Mouse (Mus musculus) hindbrain, postnatal 0 days (tissue): ENCODE results near the gene Pik3c2g. TPM values are rescaled to one million over a fixed set of nuclear protein-coding genes. Genes with fewer than 3 reads are reported as not detected.

Experiments
- ATAC-seq: fragments of 200-750 bp; cut with Nextera tagmentation; 2 replicates; pipeline ENCODE4 v1.8.0; 2017; ENCODE audit warnings: mild to moderate bottlenecking, moderate TSS enrichment, moderate library complexity
- DNase-seq: peaks from one replicate; pipeline ENCODE4 v3.0.0-alpha.2; 2015; ENCODE audit warnings: low spot score
- H3K27ac ChIP-seq: fragments of 300-500 bp; sonication (generic); 2 replicates; pipeline ENCODE4 v1.5.1; 2014; ENCODE audit warnings: mild to moderate bottlenecking
- H3K27me3 ChIP-seq: fragments of 300-500 bp; sonication (generic); 2 replicates; pipeline ENCODE4 v1.6.1; 2014; ENCODE audit warnings: low read length, mixed read lengths; ENCODE audit not compliant: insufficient read depth
- H3K36me3 ChIP-seq: fragments of 300-500 bp; sonication (generic); 2 replicates; pipeline ENCODE4 v1.6.1; 2014; ENCODE audit warnings: low read length, mixed read lengths; ENCODE audit not compliant: insufficient read depth
- H3K4me1 ChIP-seq: fragments of 300-500 bp; sonication (generic); 2 replicates; pipeline ENCODE4 v1.6.1; 2014; ENCODE audit warnings: antibody characterized with exemption, low read length, mixed read lengths; ENCODE audit not compliant: insufficient read depth
- H3K4me2 ChIP-seq: fragments of 300-500 bp; sonication (generic); 2 replicates; pipeline ENCODE4 v1.6.1; 2014; ENCODE audit warnings: low read depth, mild to moderate bottlenecking, low read length, moderate library complexity, mixed read lengths
- H3K4me3 ChIP-seq: fragments of 300-500 bp; sonication (generic); 2 replicates; pipeline ENCODE4 v1.5.1; 2014; ENCODE audit warnings: low read length
- H3K9ac ChIP-seq: fragments of 300-500 bp; sonication (generic); replicated peaks from 2 replicates; pipeline ENCODE4 v1.6.1; 2014; ENCODE audit warnings: mild to moderate bottlenecking, low read length, moderate library complexity, mixed read lengths
- H3K9me3 ChIP-seq: fragments of 300-500 bp; sonication (generic); 2 replicates; pipeline ENCODE4 v1.6.1; 2016; ENCODE audit warnings: low read length, mixed read lengths
- CTCF ChIP-seq: IDR thresholded peaks from 2 replicates; pipeline ENCODE4 v1.5.1; 2016; ENCODE audit warnings: antibody characterized with exemption, control low read depth, low read depth
- WGBS: fragments of 180-500 bp; shearing (Covaris S2); extraction: QIAGEN DNeasy Blood & Tissue Kit; methylation state at CpG from one replicate; pipeline ENCODE4 v1.1.7; 2014; 5-methylcytosine and 5-hydroxymethylcytosine counted together
- polyA plus RNA-seq: library from polyadenylated mRNA; unstranded; fragments of >200 nt; fragmentation: Nextera tagmentation; extraction: Ambion mirVana; gene quantifications from 2 replicates; pipeline ENCODE4 v1.2.1, GENCODE M21; 2015
- total RNA-seq: library from RNA; depleted of rRNA; stranded (reverse); fragments of >200 nt; gene quantifications from 2 replicates; pipeline ENCODE4 v1.2.3, GENCODE M21; 2014

Gene Pik3c2g
- total and polyA plus RNA-seq, 2 experiments from 2014 or later, result 0.50 to 1.1 TPM

GRCm38 (mm10) chr6:139851705-139852603 is 264.9 kb downstream of the Pik3c2g start:
- TF ChIP-seq CTCF, result no peak
- no peak overlapping the region for H3K27ac ChIP-seq
- no peaks in the 10 kb centered on the region for H3K4me1 ChIP-seq
- DNase-seq, result no peak
- no peaks in the 10 kb centered on the region for H3K27me3 ChIP-seq
- no peak overlapping the region for H3K9ac ChIP-seq
- H3K4me2 ChIP-seq, result no peak overlapping the region
- WGBS, result 78% methylated on average over 21 of the region's 21 CpGs
- no peaks in the 10 kb centered on the region for H3K36me3 ChIP-seq
- no peaks in the 10 kb centered on the region for H3K9me3 ChIP-seq
- no peak for ATAC-seq
- H3K4me3 ChIP-seq, result no peak overlapping the region

- Histone ChIP-seq H3K4me3 (no peak overlapping the region), H3K9ac (no peak overlapping the region), H3K4me1 (no peaks in the 10 kb centered on the region), H3K27ac (no peak overlapping the region), H3K4me2 (no peak overlapping the region), H3K36me3 (no peaks in the 10 kb centered on the region), H3K27me3 (no peaks in the 10 kb centered on the region), H3K9me3 (no peaks in the 10 kb centered on the region)
- peak; percentile 50 for DNase-seq
- WGBS, result 50% methylated on average over 3 of the region's 3 CpGs
- no peak for ATAC-seq
- no peak for TF ChIP-seq CTCF
Observed at GRCm38 (mm10) chr6:139852836-139853235, 265.8 kb downstream of the Pik3c2g start.

GRCm38 (mm10) chr6:139860141-139860540 is 273.1 kb downstream of the Pik3c2g start:
- H3K27me3 ChIP-seq, result no peaks in the 10 kb centered on the region
- WGBS, result 88% methylated on average over 3 of the region's 3 CpGs
- H3K4me2 ChIP-seq, result no peak overlapping the region
- H3K9me3 ChIP-seq, result no peaks in the 10 kb centered on the region
- DNase-seq (no peak), ATAC-seq (no peak)
- H3K9ac ChIP-seq, result no peak overlapping the region
- H3K27ac ChIP-seq, result no peak overlapping the region
- TF ChIP-seq CTCF, result no peak
- H3K4me3 ChIP-seq, result no peak overlapping the region
- no peaks in the 10 kb centered on the region for H3K4me1 ChIP-seq
- H3K36me3 ChIP-seq, result no peaks in the 10 kb centered on the region

- no peak for ATAC-seq
- TF ChIP-seq CTCF, result no peak
Observed at GRCm38 (mm10) chr6:139861534-139861933, 274.5 kb downstream of the Pik3c2g start.

GRCm38 (mm10) chr6:139865059-139865673 is 278.1 kb downstream of the Pik3c2g start:
- Histone ChIP-seq H3K27ac (no peak overlapping the region), H3K9ac (no peak overlapping the region), H3K4me3 (no peak overlapping the region), H3K4me2 (no peak overlapping the region), H3K36me3 (no peaks in the 10 kb centered on the region), H3K27me3 (no peaks in the 10 kb centered on the region), H3K4me1 (no peaks in the 10 kb centered on the region), H3K9me3 (no peaks in the 10 kb centered on the region)
- WGBS, result 75% methylated on average over 18 of the region's 18 CpGs
- peak; percentile 79 for ATAC-seq
- DNase-seq, result peak; percentile 70
- no peak for TF ChIP-seq CTCF

More at GRCm38 (mm10) chr6:139861534-139861933, 274.5 kb downstream of the Pik3c2g start:
- Histone ChIP-seq H3K27ac (no peak overlapping the region), H3K4me2 (no peak overlapping the region), H3K36me3 (no peaks in the 10 kb centered on the region), H3K4me3 (no peak overlapping the region), H3K4me1 (no peaks in the 10 kb centered on the region), H3K9ac (no peak overlapping the region), H3K27me3 (no peaks in the 10 kb centered on the region), H3K9me3 (no peaks in the 10 kb centered on the region)
- WGBS, result 90% methylated on average over 2 of the region's 2 CpGs
- DNase-seq, result no peak

GRCm38 (mm10) chr6:139874418-139875176 is 287.6 kb downstream of the Pik3c2g start:
- 36% methylated on average over 3 of the region's 3 CpGs for WGBS
- peak; percentile 73 for DNase-seq
- Histone ChIP-seq H3K4me2 (no peak overlapping the region), H3K9ac (no peak overlapping the region), H3K27ac (no peak overlapping the region), H3K27me3 (no peaks in the 10 kb centered on the region), H3K9me3 (no peaks in the 10 kb centered on the region), H3K36me3 (no peaks in the 10 kb centered on the region), H3K4me3 (no peak overlapping the region), H3K4me1 (no peaks in the 10 kb centered on the region; the same call in 1 of the 2 replicates)
- TF ChIP-seq CTCF, result peak; percentile 61
- peak; percentile 43; the same call in 1 of the 2 replicates for ATAC-seq
